Mouse (Mus musculus) brain, embryonic 14.5 days (tissue): Measurements from ENCODE around the gene Zfp446.

Experiments
- CTCF ChIP-seq: fragments of 200-500 bp; IDR thresholded peaks from 2 replicates; pipeline ENCODE4 v1.5.1; 2012; ENCODE audit warnings: inconsistent platforms, mild to moderate bottlenecking, moderate library complexity, borderline replicate concordance; ENCODE audit not compliant: insufficient read depth, insufficient read length; ENCODE audit errors: extremely low read depth
- POLR2A ChIP-seq: fragments of 200-500 bp; IDR thresholded peaks from 2 replicates; pipeline ENCODE4 v1.6.1; 2012; ENCODE audit warnings: mild to moderate bottlenecking, inconsistent platforms, borderline replicate concordance; ENCODE audit not compliant: poor library complexity, insufficient read depth, insufficient read length, severe bottlenecking; ENCODE audit errors: extremely low read depth

GRCm38 (mm10) chr7:12933615-12934140 is 44.0 kb upstream of the Zfp446 start:
- TF ChIP-seq CTCF (no peak), POLR2A (no peak)
